Comparison of ENCODE assay signal across 11 mouse cellular contexts in the genomic region with DNA sequence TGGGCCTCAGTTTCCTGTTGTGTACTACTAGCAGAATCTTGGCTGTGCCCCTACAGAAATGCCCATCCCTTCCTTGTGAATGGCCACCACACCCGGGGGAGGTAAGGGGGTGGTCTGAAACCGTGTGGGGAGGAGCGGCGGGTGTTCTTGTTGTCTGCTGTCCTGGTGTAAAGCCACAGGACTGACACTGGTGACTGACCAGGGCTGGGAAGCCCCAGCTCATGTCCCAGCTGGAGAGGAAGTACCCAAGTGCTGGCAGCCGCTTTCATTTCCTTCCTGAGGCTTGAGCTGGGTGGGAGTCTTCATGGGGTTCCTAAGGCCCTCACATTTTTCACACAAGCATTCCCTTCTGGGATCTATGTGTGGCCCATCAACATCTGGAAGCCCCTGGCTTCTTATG.
DNase-seq lines count a peak whose midpoint lies in the region; ATAC-seq and TF ChIP-seq lines count a peak whose summit lies in the region.
"Had no signal": no experiment of that assay in that cellular context is flagged by ENCODE, and none has a peak within 500 bp of the region (broad histone marks: within the 10 kb centered on the region; RNA-seq: fewer than 3 reads in every experiment).

No protein-coding gene starts in this region.

- H3K79me2 ChIP-seq in CH12.LX (replicated peaks; ENCODE audit: control insufficient read depth, extremely low read depth, insufficient read depth, poor library complexity, severe bottlenecking) (peaks cover 13% of the 10 kb centered on the region), macrophage (ENCODE audit: inconsistent target) (peaks cover 100% of the 10 kb centered on the region)

- DNase-seq in kidney, adult 18-20 months, result no peak
- no peak for DNase-seq in CH12.LX (ENCODE audit: extremely low read depth)
- no peak for DNase-seq in urinary bladder, postnatal 14 days (ENCODE audit: low spot score)
- no peak for DNase-seq in right cerebral cortex, postnatal 10 days (ENCODE audit: low spot score in 2 of 2)
- DNase-seq in Muller cell, postnatal 12 days (ENCODE audit: inconsistent ontology term), result no peak
- DNase-seq: cerebellum, adult 18-20 months; thymus, postnatal 36 days had no signal

- 0 out of 2 replicates have a peak, but pooled peaks cover 5% of the 10 kb centered on the region for H3K36me3 ChIP-seq in kidney, embryonic 16.5 days (ENCODE audit: insufficient read depth, low read length)
- H3K36me3 ChIP-seq in CH12.LX (replicated peaks in 1 of 2; ENCODE audit: control insufficient read depth in 1 of 2, insufficient read depth in 1 of 2, low read length in 1 of 2), result peaks cover 6 to 58% of the 10 kb centered on the region in 2 experiments
- peaks cover 33% of the 10 kb centered on the region; the same call in 1 of the 2 replicates for H3K36me3 ChIP-seq in macrophage (ENCODE audit: inconsistent target)

- dilution Hi-C loops in CH12.LX (cut with MboI; ENCODE audit: extremely low pct_ligation_motif_present, extremely low pct_unique_long_range_greater_than_20kb, low sequenced_read_pairs), result no loop called here

- no peaks in the 10 kb centered on the region for H3K9me3 ChIP-seq in kidney, embryonic 16.5 days (ENCODE audit: low read length)
- no peaks in the 10 kb centered on the region for H3K9me3 ChIP-seq in CH12.LX (replicated peaks; ENCODE audit: low read length)

- no peak for ATAC-seq in kidney, embryonic 16.5 days (ENCODE audit: low FRiP score, low TSS enrichment)
- peak; percentile 56 to 72; a peak in 3 of 4 replicates for ATAC-seq in hematopoietic stem cell, adult 5-6 weeks (replicated peaks in 1 of 2; ENCODE audit: insufficient read depth in 1 of 2, low FRiP score in 2 of 2, low TSS enrichment in 1 of 2, low read depth in 1 of 2, poor library complexity in 2 of 2, severe bottlenecking in 2 of 2)

- peak overlapping the region; percentile 14; the same call in 1 of the 2 replicates for H3K9ac ChIP-seq in kidney, embryonic 16.5 days (replicated peaks; ENCODE audit: low read length)
- no peak overlapping the region for H3K9ac ChIP-seq in CH12.LX (ENCODE audit: insufficient read depth, low read depth)
- H3K9ac ChIP-seq: liver, embryonic 14.5 days had no signal

- TF ChIP-seq RAD21 in CH12.LX (IDR thresholded peaks at IDR 0.05; ENCODE audit: low read depth, low read length), result no peak

- 51% methylated on average over 5 of the region's 5 CpGs for WGBS in kidney, embryonic 16.5 days
- 2% methylated on average over 5 of the region's 5 CpGs for WGBS in macrophage (ENCODE audit: missing documents)

- TF ChIP-seq EP300 in CH12.LX (IDR thresholded peaks at IDR 0.05; ENCODE audit: low read length), result peak; percentile 66; the same call in 1 of the 2 replicates

- in situ Hi-C loops in CH12.LX (cut with MboI; ENCODE audit: low pct_ligation_motif_present, low pct_unique_long_range_greater_than_20kb, low sequenced_read_pairs), result loop anchor here (25.0 kb wide), 1 partner anchor 1127 kb away; a partner anchor contains a TSS

- H3K4me3 ChIP-seq in kidney, embryonic 16.5 days (ENCODE audit: low read length), result no peak overlapping the region
- H3K4me3 ChIP-seq in CH12.LX (replicated peaks in 1 of 3; ENCODE audit: low read depth in 2 of 3, low read length in 2 of 3, poor library complexity in 1 of 3), result no peak overlapping the region
- no peak overlapping the region for H3K4me3 ChIP-seq in macrophage (ENCODE audit: inconsistent target)

- peaks cover 86% of the 10 kb centered on the region for H3K4me1 ChIP-seq in kidney, embryonic 16.5 days (ENCODE audit: insufficient read depth, low read length)
- H3K4me1 ChIP-seq in CH12.LX (ENCODE audit: control insufficient read depth in 1 of 2, insufficient read depth in 2 of 2), result peaks cover 40 to 100% of the 10 kb centered on the region in 2 experiments

- no peak overlapping the region for H3K4me2 ChIP-seq in kidney, embryonic 16.5 days (replicated peaks; ENCODE audit: low read depth, low read length)
- peak overlapping the region; percentile 89 for H3K4me2 ChIP-seq in CH12.LX (ENCODE audit: insufficient read depth, low read depth, poor library complexity, severe bottlenecking)

- H3K27ac ChIP-seq in kidney, embryonic 16.5 days (ENCODE audit: low read length), result peak overlapping the region; percentile 31; the same call in 1 of the 2 replicates
- peak overlapping the region; percentile 53 for H3K27ac ChIP-seq in CH12.LX (ENCODE audit: insufficient read depth, low read depth)
- peak overlapping the region; percentile 55 for H3K27ac ChIP-seq in macrophage
- H3K27ac ChIP-seq: liver, embryonic 14.5 days had no signal

- TF ChIP-seq POLR2A in CH12.LX (IDR thresholded peaks at IDR 0.05; ENCODE audit: low read depth, low read length), result no peak

- TF ChIP-seq CTCF in CH12.LX (conservative IDR thresholded peaks at IDR 0.05 in 1 of 2, IDR thresholded peaks at IDR 0.05 in 1 of 2; ENCODE audit: low read depth in 2 of 2, low read length in 2 of 2), result no peak

- no peaks in the 10 kb centered on the region for H3K27me3 ChIP-seq in kidney, embryonic 16.5 days (ENCODE audit: insufficient read depth, low read length)
- no peaks in the 10 kb centered on the region for H3K27me3 ChIP-seq in CH12.LX (replicated peaks)

TF ChIP-seq in CH12.LX, 34 proteins besides CTCF, POLR2A, EP300 and RAD21:
- TF ChIP-seq NELFE (IDR thresholded peaks at IDR 0.05; ENCODE audit: low read depth, low read length) (no peak), MEF2A (IDR thresholded peaks at IDR 0.05; ENCODE audit: borderline replicate concordance, low read depth, low read length) (no peak), MXI1 (IDR thresholded peaks at IDR 0.05; ENCODE audit: low read depth, low read length) (0 out of 2 replicates have a peak, but pooled peaks have one; percentile 8), TBP (conservative IDR thresholded peaks at IDR 0.05; ENCODE audit: low read depth, low read length) (no peak), JUN (IDR thresholded peaks at IDR 0.05; ENCODE audit: insufficient read depth, low read depth, low read length) (no peak), GABPA (IDR thresholded peaks at IDR 0.05; ENCODE audit: insufficient replicate concordance, low read depth, low read length) (no peak), MYC (IDR thresholded peaks at IDR 0.05; ENCODE audit: low read depth, low read length) (no peak), CHD2 (IDR thresholded peaks at IDR 0.05; ENCODE audit: low read length) (no peak), MAZ (IDR thresholded peaks at IDR 0.05; ENCODE audit: low read depth, low read length) (no peak), JUND (conservative IDR thresholded peaks at IDR 0.05; ENCODE audit: low read depth, low read length) (no peak), RCOR1 (conservative IDR thresholded peaks at IDR 0.05; ENCODE audit: low read depth, low read length) (no peak), NRF1 (IDR thresholded peaks at IDR 0.05; ENCODE audit: low read depth, low read length) (0 out of 2 replicates have a peak, but pooled peaks have one; percentile 7), IRF4 (IDR thresholded peaks at IDR 0.05; ENCODE audit: low read depth, low read length) (peak; percentile 62), MAFK (IDR thresholded peaks at IDR 0.05; ENCODE audit: insufficient replicate concordance, low read length) (no peak), ETS1 (conservative IDR thresholded peaks at IDR 0.05; ENCODE audit: low read depth, low read length) (peak; percentile 54), ELF1 (IDR thresholded peaks at IDR 0.05; ENCODE audit: low read depth, low read length) (0 out of 2 replicates have a peak, but pooled peaks have one; percentile 14), ZKSCAN1 (IDR thresholded peaks at IDR 0.05; ENCODE audit: borderline replicate concordance, low read depth, low read length) (no peak), E2F4 (IDR thresholded peaks at IDR 0.05; ENCODE audit: insufficient replicate concordance, low read depth, low read length) (no peak), UBTF (IDR thresholded peaks at IDR 0.05; ENCODE audit: low read depth, low read length) (no peak), KAT2A (IDR thresholded peaks at IDR 0.05; ENCODE audit: insufficient replicate concordance, low read length) (no peak), BHLHE40 (IDR thresholded peaks at IDR 0.05; ENCODE audit: low read depth, low read length) (peak; percentile 45; the same call in 1 of the 2 replicates)
